Mouse (Mus musculus) ES-E14 (cell line): ENCODE data around the gene Usp50.

Source experiments
- CHD2 ChIP-seq: IDR thresholded peaks from 2 replicates; pipeline ENCODE4 v1.6.1; 2014; ENCODE audit warnings: mild to moderate bottlenecking, low read depth, low read length, inconsistent platforms
- HCFC1 ChIP-seq: IDR thresholded peaks from 2 replicates; pipeline ENCODE4 v1.6.1; 2012; ENCODE audit warnings: low read length, inconsistent platforms, borderline replicate concordance; ENCODE audit not compliant: insufficient read depth
- MAFK ChIP-seq: IDR thresholded peaks from 2 replicates; pipeline ENCODE4 v1.6.1; 2014; ENCODE audit warnings: mild to moderate bottlenecking, low read depth, low read length, inconsistent platforms; ENCODE audit not compliant: insufficient read depth
- ZC3H11A ChIP-seq: IDR thresholded peaks from 2 replicates; pipeline ENCODE4 v1.6.1; 2012; ENCODE audit warnings: low read depth, mild to moderate bottlenecking, inconsistent platforms, low read length, borderline replicate concordance

DNA sequence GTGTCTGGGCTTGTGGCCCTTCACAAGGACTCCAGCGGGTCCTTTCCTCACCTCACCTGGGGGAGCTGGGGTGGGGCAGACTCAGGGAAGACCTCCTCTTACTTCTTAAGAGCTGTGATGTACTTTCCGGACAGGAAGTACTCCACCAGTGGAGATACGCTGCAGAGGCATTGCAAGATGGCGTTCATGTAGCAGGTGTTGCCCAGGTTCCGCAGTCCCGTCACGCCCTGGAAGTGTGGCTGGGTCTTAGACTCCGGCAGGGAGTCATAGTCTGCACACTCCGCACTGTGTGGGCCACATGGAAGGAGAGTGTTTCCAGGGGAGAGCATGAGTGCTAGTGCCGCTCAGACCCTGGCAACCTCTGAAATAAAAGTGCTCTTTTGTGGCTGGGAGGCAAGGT, 3.0 kb downstream of the Usp50 start:
- no peak for TF ChIP-seq CHD2
- TF ChIP-seq ZC3H11A: no peak
- no peak for TF ChIP-seq HCFC1
- TF ChIP-seq MAFK: no peak
